Mouse (Mus musculus): ENCODE data around the gene Mug2.

- TF ChIP-seq POLR2A (IDR thresholded peaks at IDR 0.05; ENCODE audit: insufficient read length, low read depth) (no peak), SRF (IDR thresholded peaks at IDR 0.05; ENCODE audit: control insufficient read depth, insufficient read length, low read depth) (no peak), TCF12 (IDR thresholded peaks at IDR 0.05; ENCODE audit: insufficient read depth, poor library complexity, severe bottlenecking) (no peak), MAX (IDR thresholded peaks at IDR 0.05; ENCODE audit: low read depth) (no peak), E2F4 (IDR thresholded peaks at IDR 0.05; ENCODE audit: insufficient read depth) (no peak)
Observed at GRCm38 (mm10) chr6:122116963-122117362, 110.4 kb downstream of the Mug2 start.

All from myocyte (in vitro differentiated cells).